Mouse (Mus musculus): Measurements from ENCODE around the gene Prss47.

The Prss47 gene

GRCm38 (mm10) chr13:65052660-65053059 lies at the start of gene Prss47:
Prss47 (minus strand) TSS chr13:65052760.
- DNase-seq (ENCODE audit: low read depth, low spot score): no peak

GRCm38 (mm10) chr13:65101232-65101631 lies 48.7 kb upstream of the Prss47 start:
- no peak for DNase-seq (ENCODE audit: low read depth, low spot score)

- no peak for DNase-seq (ENCODE audit: low read depth, low spot score)
Observed at GRCm38 (mm10) chr13:65100678-65101077, 48.1 kb upstream of the Prss47 start.

DNA sequence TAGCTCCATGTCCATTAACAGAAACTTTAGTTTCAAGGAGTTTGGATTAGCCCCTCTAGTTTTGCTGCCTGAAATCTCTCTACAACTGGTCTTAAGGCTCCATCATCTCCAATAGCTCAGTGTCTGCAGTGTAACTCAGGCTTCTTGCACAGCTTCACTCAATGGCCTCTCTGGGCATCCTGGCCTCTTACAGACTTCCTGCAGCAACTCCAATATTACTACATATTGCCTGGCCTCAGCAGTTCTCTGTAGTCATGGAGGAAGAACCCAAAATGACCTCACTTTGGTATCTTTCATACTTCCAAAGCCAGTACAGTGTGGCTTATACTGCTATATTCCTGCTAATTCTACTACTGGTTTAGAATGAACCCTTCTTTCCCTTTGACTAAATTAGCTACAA lies 44.5 kb upstream of the Prss47 start:
- DNase-seq (ENCODE audit: low read depth, low spot score): no peak

DNA sequence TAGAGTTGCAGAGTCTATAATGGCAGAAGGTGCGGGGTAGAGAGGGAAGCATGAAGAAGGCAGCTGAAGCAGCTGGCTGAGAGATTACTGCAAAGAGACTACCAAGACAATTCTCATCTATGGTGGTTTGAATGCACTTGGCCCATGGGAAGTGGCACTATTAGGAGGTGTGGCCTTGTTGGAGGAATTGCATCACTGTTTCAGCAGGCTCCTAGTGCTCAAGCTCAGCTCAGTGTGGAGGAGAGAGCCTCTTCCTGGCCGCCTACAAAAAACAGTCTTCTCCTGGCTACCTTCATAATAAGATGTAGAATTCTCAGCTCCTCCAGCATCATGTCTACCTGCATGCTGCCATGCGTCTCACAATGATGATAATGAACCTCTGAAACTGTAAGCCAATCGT lies 43.4 kb upstream of the Prss47 start:
- DNase-seq (ENCODE audit: low read depth, low spot score): no peak

- DNase-seq (ENCODE audit: low read depth, low spot score): no peak
Observed at GRCm38 (mm10) chr13:65069969-65070368, 17.4 kb upstream of the Prss47 start.

DNA sequence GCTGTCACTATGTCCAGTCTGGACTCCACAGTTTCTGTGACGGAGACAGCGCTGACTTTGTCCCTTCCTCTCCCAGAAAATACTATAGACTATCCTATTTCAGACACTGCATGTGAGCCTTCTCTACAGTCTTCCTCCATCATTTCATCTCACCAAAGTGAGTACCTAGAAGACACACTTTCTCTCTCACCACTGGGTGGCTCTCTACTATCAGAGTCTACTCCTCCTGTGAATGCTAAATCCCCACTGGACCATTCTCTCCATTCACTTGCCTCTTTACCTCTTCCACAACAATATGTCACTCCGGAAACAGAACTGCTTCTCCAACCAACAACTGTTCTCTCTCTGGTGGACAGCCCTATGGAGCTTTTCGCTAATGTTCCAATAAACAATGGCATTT lies 17.5 kb downstream of the Prss47 start:
- no peak for DNase-seq (ENCODE audit: low read depth, low spot score)

DNA sequence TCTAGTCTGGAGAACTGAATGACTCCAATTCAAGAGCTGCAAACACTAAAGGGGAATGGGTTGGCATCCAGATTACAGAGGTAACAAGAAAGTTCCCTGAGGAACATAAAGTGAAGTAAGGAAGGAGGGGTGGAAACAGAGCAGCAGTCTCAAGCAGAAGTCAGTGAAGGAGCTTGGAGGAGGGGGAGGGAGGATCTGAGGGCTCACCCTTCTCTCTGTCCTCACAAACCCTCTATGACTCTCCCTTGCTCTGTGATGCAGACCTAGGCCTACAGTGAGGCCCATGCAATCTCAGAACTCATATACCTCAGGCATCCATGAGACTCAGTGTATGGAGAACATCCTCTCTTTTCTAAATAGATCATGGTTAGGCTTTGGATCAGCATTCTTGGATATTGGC lies 19.8 kb downstream of the Prss47 start, which contains the start of gene Spata31d1c:
Gene Spata31d1c, plus strand, starts transcription at position 301 of the 400 bp plus-strand sequence.
- no peak for DNase-seq (ENCODE audit: low read depth, low spot score)

DNA sequence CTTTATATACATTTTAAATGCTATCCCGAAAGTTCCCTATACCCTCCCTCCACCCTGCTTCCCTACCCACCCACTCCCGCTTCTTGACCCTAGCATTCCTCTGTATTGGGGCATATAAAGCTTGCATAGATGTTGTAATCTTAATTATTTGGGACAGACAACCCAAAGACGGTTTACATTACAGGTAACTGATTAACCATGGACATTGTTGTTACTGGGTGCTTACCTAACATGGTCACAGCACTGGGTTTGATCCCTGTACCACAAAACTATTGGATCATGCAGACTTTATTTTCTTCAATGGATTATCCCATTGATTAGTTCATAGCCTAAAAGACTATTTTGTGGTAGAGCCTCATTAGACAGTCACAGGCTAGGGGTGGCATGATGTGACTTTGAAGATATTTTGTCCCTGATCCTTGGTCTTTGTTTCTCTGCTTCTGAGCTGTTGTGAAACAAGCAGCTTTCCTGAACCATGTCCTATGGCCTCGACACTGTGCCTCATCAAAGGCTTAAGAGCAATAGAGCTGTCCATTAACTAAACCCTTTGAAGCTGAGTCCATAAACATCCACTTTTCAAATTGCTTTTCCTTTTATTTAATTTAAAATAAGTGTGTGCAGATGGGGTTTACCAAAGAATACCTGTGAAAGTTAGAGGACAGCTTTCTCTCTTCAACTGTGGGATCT lies 41.4 kb downstream of the Prss47 start:
- no peak for DNase-seq (ENCODE audit: low read depth, low spot score)

GRCm38 (mm10) chr13:65007971-65008370 lies 44.6 kb downstream of the Prss47 start:
- no peak for DNase-seq (ENCODE audit: low read depth, low spot score)

GRCm38 (mm10) chr13:65006760-65007159 lies 45.8 kb downstream of the Prss47 start:
- DNase-seq (ENCODE audit: low read depth, low spot score): no peak

DNA sequence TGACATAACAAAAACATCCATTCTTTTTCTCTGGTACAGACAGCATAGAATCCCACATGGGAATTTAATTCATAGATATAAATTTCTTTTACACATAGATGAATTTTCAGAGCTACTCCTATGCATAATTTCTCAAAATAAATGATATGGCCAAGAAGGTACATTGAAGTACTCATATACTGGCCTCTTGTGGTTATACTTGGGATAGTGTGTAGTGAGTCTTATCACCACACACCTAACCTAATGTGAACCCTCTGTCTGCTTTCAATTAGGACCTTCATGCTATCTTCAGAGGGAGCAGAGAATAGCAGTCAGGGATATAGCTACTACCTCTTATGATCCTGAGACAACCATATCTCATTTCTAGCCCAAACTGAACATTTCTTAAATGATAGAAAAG lies 47.1 kb downstream of the Prss47 start:
- no peak for DNase-seq (ENCODE audit: low read depth, low spot score)

Measured in telencephalon, adult 2 months (tissue).